Mouse (Mus musculus): ENCODE measurements around the gene Fitm2. TPM values are rescaled to one million over a fixed set of nuclear protein-coding genes. Genes with fewer than 3 reads are reported as not detected.
A peak's percentile ranks its signal among the peaks of the same experiment; 100 is the strongest.
"Not testable (repeated sequence)": the region's sequence is repeated elsewhere in the genome, so short reads cannot be mapped to it uniquely, and the experiment has no call there.

Gene Fitm2
- total RNA-seq, 2 experiments from 2014 or later = 15.3 TPM

- intact Hi-C loops (cut with DNase I) = no loop called here
- no peak for DNase-seq
Observed at GRCm38 (mm10) chr2:163463998-163464397, 8.4 kb downstream of the Fitm2 start.

DNA sequence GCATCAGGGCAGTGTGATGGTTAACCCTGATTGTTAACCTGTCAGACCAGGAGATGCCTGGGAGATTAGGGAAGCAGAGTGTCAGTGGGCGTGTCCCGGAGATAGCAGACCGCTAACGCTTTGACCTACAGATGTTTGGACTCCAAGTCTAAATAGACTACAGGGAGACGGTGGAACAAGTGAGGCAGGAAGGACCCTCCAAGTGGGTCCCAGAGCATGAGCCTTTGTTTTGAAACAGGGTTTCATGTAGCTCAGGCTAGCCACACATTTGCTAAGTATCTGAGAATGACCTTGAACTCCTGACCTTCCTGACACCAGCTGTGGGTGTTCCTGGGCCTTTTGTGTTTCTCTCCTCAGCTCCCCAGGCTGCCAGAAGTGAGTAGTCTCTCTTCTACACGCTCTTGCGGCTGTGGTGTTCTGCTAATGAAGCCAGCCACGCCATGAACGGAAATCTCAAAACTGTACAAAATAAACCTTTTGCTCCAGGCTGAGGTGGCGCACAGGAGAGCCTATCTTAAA is 9.1 kb downstream of the Fitm2 start:
- no peak for DNase-seq
- intact Hi-C loops (cut with DNase I) = no loop called here

GRCm38 (mm10) chr2:163462801-163463200 is 9.6 kb downstream of the Fitm2 start:
- intact Hi-C loops (cut with DNase I) = no loop called here
- DNase-seq = no peak

- intact Hi-C loops (cut with DNase I) = no loop called here
- DNase-seq = no peak
Observed at GRCm38 (mm10) chr2:163462386-163462785, 10.0 kb downstream of the Fitm2 start.

DNA sequence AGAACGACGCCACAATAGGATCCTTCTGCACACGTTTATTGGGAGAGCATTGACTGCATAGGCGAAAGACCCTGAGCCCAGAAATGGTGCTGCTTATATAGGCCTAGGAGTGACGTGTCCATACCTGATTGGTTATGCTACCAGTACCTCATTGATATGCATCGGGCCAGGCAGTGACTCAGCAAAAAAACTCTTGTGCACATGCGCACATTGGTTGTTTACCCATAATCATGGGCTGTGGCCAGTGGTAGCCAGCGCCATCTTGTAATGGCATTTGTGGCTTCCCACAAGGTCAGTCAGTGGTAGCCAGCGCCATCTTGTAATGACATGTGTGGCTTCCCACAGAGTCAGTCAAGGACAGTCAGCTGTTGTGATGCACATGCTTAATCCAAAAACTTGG is 11.1 kb downstream of the Fitm2 start:
- intact Hi-C loops (cut with DNase I); DNase-seq: not testable (repeated sequence)

GRCm38 (mm10) chr2:163460622-163461021 is 11.8 kb downstream of the Fitm2 start:
- DNase-seq = no peak
- intact Hi-C loops (cut with DNase I) = no loop called here

DNA sequence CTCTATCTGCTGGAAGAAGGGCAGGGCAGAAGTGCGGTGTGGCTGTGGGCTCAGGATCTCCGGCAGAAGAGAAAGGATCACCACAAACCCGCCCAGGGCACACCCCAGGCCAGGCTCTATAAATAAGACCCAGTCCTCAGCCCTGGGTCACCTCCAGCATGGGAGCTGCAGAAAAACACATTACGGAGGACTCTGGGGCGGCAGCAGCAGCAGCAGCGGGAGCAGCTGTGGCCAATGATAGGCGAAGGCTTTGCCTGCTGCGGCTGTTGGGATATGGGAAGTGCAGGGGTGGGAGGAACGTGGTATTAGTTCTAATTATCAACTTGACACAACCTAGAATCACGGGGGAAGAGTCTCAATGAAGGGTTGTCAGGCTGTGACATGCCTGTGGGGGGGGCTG is 13.0 kb downstream of the Fitm2 start:
- intact Hi-C loops (cut with DNase I) = no loop called here
- DNase-seq = no peak

- DNase-seq = peak; percentile 36
- intact Hi-C loops (cut with DNase I) = no loop called here
Observed at GRCm38 (mm10) chr2:163458539-163459265, 13.7 kb downstream of the Fitm2 start.

DNA sequence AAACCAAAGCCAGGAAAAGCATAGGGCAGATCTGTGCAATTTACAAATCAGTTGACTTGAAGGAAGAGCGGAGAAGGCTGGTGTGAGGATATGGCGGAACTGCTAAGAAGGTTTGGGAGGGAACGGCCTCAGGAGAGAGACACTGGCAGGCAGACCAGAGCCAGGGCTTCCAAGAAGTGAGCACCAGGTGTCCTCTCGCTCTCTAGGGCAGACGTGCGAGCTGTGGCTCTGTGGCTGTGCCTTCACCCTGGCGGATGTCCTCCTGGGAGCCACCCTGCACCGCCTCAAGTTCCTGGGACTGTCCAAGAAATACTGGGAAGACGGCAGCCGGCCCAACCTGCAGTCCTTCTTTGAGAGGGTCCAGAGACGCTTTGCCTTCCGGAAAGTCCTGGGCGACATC is 19.1 kb downstream of the Fitm2 start:
- intact Hi-C loops (cut with DNase I) = no loop called here

DNA sequence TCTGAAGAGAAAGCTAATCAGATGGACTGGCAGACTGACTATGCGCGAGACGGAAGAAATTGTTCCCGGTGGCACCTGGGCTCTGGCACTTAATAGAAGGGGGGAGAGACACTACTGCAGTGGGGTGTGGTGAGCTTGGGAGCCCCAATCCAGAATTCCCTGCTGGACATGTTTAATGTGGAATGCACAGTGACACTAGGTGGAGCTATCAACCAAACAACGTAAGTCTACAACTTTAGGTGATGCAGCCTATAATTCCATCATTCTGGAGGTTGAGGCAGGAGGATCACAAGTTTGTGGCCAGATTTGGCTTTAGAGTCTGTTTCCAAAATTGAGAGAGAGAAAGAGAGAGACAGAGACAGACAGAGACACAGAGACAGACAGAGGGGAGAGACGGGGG is 19.7 kb downstream of the Fitm2 start:
- intact Hi-C loops (cut with DNase I) = no loop called here
- DNase-seq = no peak

More for the DNA sequence above, 19.1 kb downstream of the Fitm2 start:
- DNase-seq = no peak

GRCm38 (mm10) chr2:163450668-163451295 is 21.6 kb downstream of the Fitm2 start:
- DNase-seq = peak; percentile 45
- intact Hi-C loops (cut with DNase I) = no loop called here

- DNase-seq = no peak
Observed at GRCm38 (mm10) chr2:163449276-163449675, 23.2 kb downstream of the Fitm2 start.

GRCm38 (mm10) chr2:163447375-163447774 is 25.1 kb downstream of the Fitm2 start:
- DNase-seq = no peak
- intact Hi-C loops (cut with DNase I) = no loop called here

More at GRCm38 (mm10) chr2:163449276-163449675, 23.2 kb downstream of the Fitm2 start:
- intact Hi-C loops (cut with DNase I) = no loop called here

DNA sequence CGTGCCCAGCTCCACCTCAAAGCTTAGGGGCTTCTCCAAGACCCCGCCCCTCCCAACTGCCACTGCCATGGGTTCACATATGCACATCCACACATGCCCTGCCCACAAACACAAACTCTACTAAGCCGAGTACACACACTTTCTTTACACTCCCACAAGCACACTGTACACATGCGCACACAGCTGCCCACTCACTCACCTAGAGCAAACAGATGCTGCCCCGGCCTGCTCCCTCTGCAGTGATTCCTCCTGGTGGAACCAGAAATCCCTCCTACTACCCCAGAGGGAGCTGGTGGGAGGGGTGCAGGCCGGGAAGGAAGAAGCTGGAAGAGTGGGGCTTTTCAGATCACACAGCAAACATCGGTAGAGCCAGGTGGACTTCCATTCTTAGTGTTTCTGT is 28.4 kb downstream of the Fitm2 start:
- intact Hi-C loops (cut with DNase I) = no loop called here
- no peak for DNase-seq

GRCm38 (mm10) chr2:163443543-163443942 is 28.9 kb downstream of the Fitm2 start:
- intact Hi-C loops (cut with DNase I) = no loop called here
- DNase-seq = no peak

- intact Hi-C loops (cut with DNase I) = no loop called here
- no peak for DNase-seq
Observed at GRCm38 (mm10) chr2:163439488-163439887, 32.9 kb downstream of the Fitm2 start.

DNA sequence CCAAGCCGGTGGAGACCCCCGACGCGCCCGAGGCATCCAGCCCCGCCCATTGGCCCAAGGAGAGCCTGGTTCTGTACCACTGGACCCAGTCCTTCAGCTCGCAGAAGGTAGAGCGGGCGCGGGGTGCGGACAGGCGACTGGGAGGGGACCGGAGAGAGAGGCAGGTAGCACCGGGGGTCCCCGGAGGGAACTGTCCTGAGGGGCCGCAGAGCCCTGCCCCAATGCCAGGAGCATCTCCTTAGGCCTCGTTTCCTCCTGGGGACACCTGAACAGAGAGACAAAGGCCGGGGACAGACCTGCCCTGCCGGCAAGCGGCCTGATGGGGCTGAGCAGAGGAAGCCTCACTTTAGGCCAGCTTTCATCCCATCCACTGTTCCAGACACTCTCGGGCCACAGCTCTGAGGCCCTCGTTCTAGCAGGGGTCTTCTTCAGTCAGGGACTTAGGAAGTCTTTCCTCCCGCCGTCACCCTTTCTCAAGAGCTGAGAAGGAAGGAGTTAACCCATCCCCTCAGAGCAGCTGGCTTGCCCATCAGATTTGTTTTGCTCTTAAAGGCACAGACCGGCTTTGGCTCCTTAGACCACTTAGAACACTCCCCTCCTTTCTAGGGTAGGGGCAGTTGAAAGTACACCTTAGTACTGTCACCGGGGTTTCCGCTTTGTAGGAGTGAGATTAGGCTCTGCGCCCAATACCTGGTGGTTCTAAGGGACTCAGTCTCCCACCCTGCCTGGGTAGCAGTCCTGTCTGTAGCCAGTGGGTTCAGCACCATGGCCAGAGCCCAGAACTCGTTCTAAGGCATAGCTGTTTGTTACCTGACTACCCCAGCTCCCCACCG is 33.6 kb downstream of the Fitm2 start:
- intact Hi-C loops (cut with DNase I) = no loop called here
- DNase-seq = peak; percentile 32

- intact Hi-C loops (cut with DNase I) = no loop called here
- DNase-seq = peak; percentile 76
Observed at GRCm38 (mm10) chr2:163438246-163438618, 34.2 kb downstream of the Fitm2 start, which contains the start of gene Gdap1l1. Gene Gdap1l1 (plus strand): TSS chr2:163438476.

DNA sequence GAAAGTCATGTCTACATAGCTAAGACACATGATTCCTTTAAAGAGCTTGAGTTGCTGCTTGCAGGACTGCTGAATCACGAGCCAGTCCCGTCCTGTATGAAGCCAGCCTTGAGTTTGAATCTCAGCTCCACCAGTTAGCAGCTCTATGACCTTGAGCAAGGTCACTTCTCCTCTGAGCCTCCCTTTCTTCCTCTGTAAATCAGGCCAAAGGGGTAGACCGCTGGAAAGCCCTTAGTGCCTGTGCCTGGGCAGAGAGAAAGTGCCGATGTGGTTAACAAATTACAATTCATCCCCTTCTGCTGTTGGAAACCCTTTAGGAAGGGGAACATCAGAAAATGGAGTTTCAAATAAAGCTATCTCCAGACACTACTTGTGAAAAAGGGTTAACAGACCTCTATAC is 34.6 kb downstream of the Fitm2 start:
- intact Hi-C loops (cut with DNase I) = no loop called here
- DNase-seq = no peak

DNA sequence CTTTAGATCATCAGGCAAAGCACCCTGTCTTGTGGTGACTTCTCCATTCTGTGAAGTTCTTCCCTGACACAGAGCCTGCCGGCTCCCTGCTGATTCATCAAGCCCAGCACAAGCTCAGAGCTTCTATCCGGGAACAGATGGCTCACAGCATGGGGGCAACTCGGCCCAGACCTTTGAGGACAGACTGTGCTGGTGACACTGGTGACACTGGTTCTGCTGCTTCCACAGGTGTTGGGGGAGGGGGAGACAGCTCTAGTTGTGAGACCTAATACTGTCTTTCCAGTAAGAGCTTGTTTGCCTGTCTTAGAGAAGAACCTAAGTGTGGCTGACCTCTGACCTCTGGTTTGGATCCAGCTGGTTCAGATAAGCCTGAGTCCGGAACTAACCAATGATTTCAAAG is 38.5 kb downstream of the Fitm2 start:
- intact Hi-C loops (cut with DNase I) = no loop called here

GRCm38 (mm10) chr2:163431289-163431688 is 41.1 kb downstream of the Fitm2 start:
- intact Hi-C loops (cut with DNase I) = no loop called here

More for the DNA sequence above, 38.5 kb downstream of the Fitm2 start:
- DNase-seq = peak; percentile 77

More at GRCm38 (mm10) chr2:163431289-163431688, 41.1 kb downstream of the Fitm2 start:
- DNase-seq = no peak
